Mouse (Mus musculus): ENCODE data around the gene Itprid1. TPM values are rescaled to one million over a fixed set of nuclear protein-coding genes. Genes with fewer than 3 reads are reported as not detected.

Gene Itprid1
- polyA plus RNA-seq, 1 experiment: not detected

- peak; percentile 90 for TF ChIP-seq CTCF (conservative IDR thresholded peaks at IDR 0.05; ENCODE audit: insufficient read depth, insufficient read length, low read depth, low read length)
- TF ChIP-seq POLR2A (IDR thresholded peaks at IDR 0.05; ENCODE audit: low read depth, low read length): no peak
- H3K36me3 ChIP-seq (ENCODE audit: control insufficient read depth, insufficient read depth, low read length): no peaks in the 10 kb centered on the region
- H3K4me1 ChIP-seq (ENCODE audit: control insufficient read depth, insufficient read depth, low read length): no peaks in the 10 kb centered on the region
- H3K27ac ChIP-seq (ENCODE audit: insufficient read depth, low read depth, low read length): no peak overlapping the region
- H3K27me3 ChIP-seq (replicated peaks; ENCODE audit: control insufficient read depth, insufficient read depth, low read length): no peaks in the 10 kb centered on the region
- H3K4me3 ChIP-seq (ENCODE audit: insufficient read depth, low read depth, low read length): no peak overlapping the region
- DNase-seq: peak; percentile 66
- WGBS: 68% methylated on average over 8 of the region's 8 CpGs
Observed at GRCm38 (mm10) chr6:55950345-55951110, 113.8 kb downstream of the Itprid1 start.

GRCm38 (mm10) chr6:55972998-55973397 lies 136.3 kb downstream of the Itprid1 start:
- no peak overlapping the region for H3K27ac ChIP-seq (ENCODE audit: insufficient read depth, low read depth, low read length)
- peak; percentile 22; the same call in 1 of the 2 replicates for TF ChIP-seq CTCF (conservative IDR thresholded peaks at IDR 0.05; ENCODE audit: insufficient read depth, insufficient read length, low read depth, low read length)
- no peak for TF ChIP-seq POLR2A (IDR thresholded peaks at IDR 0.05; ENCODE audit: low read depth, low read length)
- DNase-seq: peak; percentile 34

GRCm38 (mm10) chr6:55979766-55980165 lies 143.1 kb downstream of the Itprid1 start:
- no peaks in the 10 kb centered on the region for H3K27me3 ChIP-seq (replicated peaks; ENCODE audit: control insufficient read depth, insufficient read depth, low read length)
- DNase-seq: no peak
- H3K27ac ChIP-seq (ENCODE audit: insufficient read depth, low read depth, low read length): no peak overlapping the region
- H3K4me3 ChIP-seq (ENCODE audit: insufficient read depth, low read depth, low read length): no peak overlapping the region
- 74% methylated on average over 2 of the region's 2 CpGs for WGBS
- no peaks in the 10 kb centered on the region for H3K36me3 ChIP-seq (ENCODE audit: control insufficient read depth, insufficient read depth, low read length)
- TF ChIP-seq POLR2A (IDR thresholded peaks at IDR 0.05; ENCODE audit: low read depth, low read length) (no peak), CTCF (conservative IDR thresholded peaks at IDR 0.05; ENCODE audit: insufficient read depth, insufficient read length, low read depth, low read length) (no peak)
- H3K4me1 ChIP-seq (ENCODE audit: control insufficient read depth, insufficient read depth, low read length): no peaks in the 10 kb centered on the region

More at GRCm38 (mm10) chr6:55972998-55973397, 136.3 kb downstream of the Itprid1 start:
- no peaks in the 10 kb centered on the region for H3K27me3 ChIP-seq (replicated peaks; ENCODE audit: control insufficient read depth, insufficient read depth, low read length)
- H3K4me1 ChIP-seq (ENCODE audit: control insufficient read depth, insufficient read depth, low read length): no peaks in the 10 kb centered on the region
- no peak overlapping the region for H3K4me3 ChIP-seq (ENCODE audit: insufficient read depth, low read depth, low read length)
- no peaks in the 10 kb centered on the region for H3K36me3 ChIP-seq (ENCODE audit: control insufficient read depth, insufficient read depth, low read length)

GRCm38 (mm10) chr6:56008711-56009110 lies 172.0 kb downstream of the Itprid1 start:
- no peaks in the 10 kb centered on the region for H3K36me3 ChIP-seq (ENCODE audit: control insufficient read depth, insufficient read depth, low read length)

GRCm38 (mm10) chr6:56012384-56012783 lies 175.7 kb downstream of the Itprid1 start:
- Histone ChIP-seq H3K27me3 (replicated peaks; ENCODE audit: control insufficient read depth, insufficient read depth, low read length) (no peaks in the 10 kb centered on the region), H3K36me3 (ENCODE audit: control insufficient read depth, insufficient read depth, low read length) (no peaks in the 10 kb centered on the region), H3K4me3 (ENCODE audit: insufficient read depth, low read depth, low read length) (no peak overlapping the region), H3K4me1 (ENCODE audit: control insufficient read depth, insufficient read depth, low read length) (no peaks in the 10 kb centered on the region), H3K27ac (ENCODE audit: insufficient read depth, low read depth, low read length) (no peak overlapping the region)
- TF ChIP-seq CTCF (conservative IDR thresholded peaks at IDR 0.05; ENCODE audit: insufficient read depth, insufficient read length, low read depth, low read length) (no peak), POLR2A (IDR thresholded peaks at IDR 0.05; ENCODE audit: low read depth, low read length) (no peak)
- WGBS: 64% methylated on average over 5 of the region's 5 CpGs
- DNase-seq: no peak

More at GRCm38 (mm10) chr6:56008711-56009110, 172.0 kb downstream of the Itprid1 start:
- DNase-seq: no peak
- Histone ChIP-seq H3K27ac (ENCODE audit: insufficient read depth, low read depth, low read length) (no peak overlapping the region), H3K4me1 (ENCODE audit: control insufficient read depth, insufficient read depth, low read length) (no peaks in the 10 kb centered on the region), H3K27me3 (replicated peaks; ENCODE audit: control insufficient read depth, insufficient read depth, low read length) (no peaks in the 10 kb centered on the region), H3K4me3 (ENCODE audit: insufficient read depth, low read depth, low read length) (no peak overlapping the region)
- TF ChIP-seq POLR2A (IDR thresholded peaks at IDR 0.05; ENCODE audit: low read depth, low read length): no peak
- TF ChIP-seq CTCF (conservative IDR thresholded peaks at IDR 0.05; ENCODE audit: insufficient read depth, insufficient read length, low read depth, low read length): no peak
- WGBS: 81% methylated on average over 4 of the region's 4 CpGs

- no peaks in the 10 kb centered on the region for H3K27me3 ChIP-seq (replicated peaks; ENCODE audit: control insufficient read depth, insufficient read depth, low read length)
- H3K4me3 ChIP-seq (ENCODE audit: insufficient read depth, low read depth, low read length): no peak within 1 kb of the TSS
- H3K36me3 ChIP-seq (ENCODE audit: control insufficient read depth, insufficient read depth, low read length): no peaks in the 10 kb centered on the region
- no peak for DNase-seq
- TF ChIP-seq POLR2A (IDR thresholded peaks at IDR 0.05; ENCODE audit: low read depth, low read length) (no peak), CTCF (conservative IDR thresholded peaks at IDR 0.05; ENCODE audit: insufficient read depth, insufficient read length, low read depth, low read length) (no peak)
- WGBS: 78% methylated on average over 16 of the region's 16 CpGs
- H3K27ac ChIP-seq (ENCODE audit: insufficient read depth, low read depth, low read length): no peak within 1 kb of the TSS
- no peaks in the 10 kb centered on the region for H3K4me1 ChIP-seq (ENCODE audit: control insufficient read depth, insufficient read depth, low read length)
Observed at GRCm38 (mm10) chr6:56017291-56017994, 180.7 kb downstream of the Itprid1 start, which contains the start of gene Ppp1r17. TSS of gene Ppp1r17 (plus strand) at chr6:56017497.

GRCm38 (mm10) chr6:56019632-56020031 lies 182.9 kb downstream of the Itprid1 start:
- H3K4me3 ChIP-seq (ENCODE audit: insufficient read depth, low read depth, low read length): no peak overlapping the region
- no peaks in the 10 kb centered on the region for H3K4me1 ChIP-seq (ENCODE audit: control insufficient read depth, insufficient read depth, low read length)
- H3K36me3 ChIP-seq (ENCODE audit: control insufficient read depth, insufficient read depth, low read length): no peaks in the 10 kb centered on the region
- TF ChIP-seq POLR2A (IDR thresholded peaks at IDR 0.05; ENCODE audit: low read depth, low read length): no peak
- no peak for TF ChIP-seq CTCF (conservative IDR thresholded peaks at IDR 0.05; ENCODE audit: insufficient read depth, insufficient read length, low read depth, low read length)
- WGBS: 71% methylated on average over 2 of the region's 2 CpGs
- no peak for DNase-seq
- no peaks in the 10 kb centered on the region for H3K27me3 ChIP-seq (replicated peaks; ENCODE audit: control insufficient read depth, insufficient read depth, low read length)
- H3K27ac ChIP-seq (ENCODE audit: insufficient read depth, low read depth, low read length): no peak overlapping the region
